Mouse (Mus musculus) CD4-positive helper T cell, adult 2 months (primary cell): ENCODE measurements around the gene Cdc42ep3.

Experiments used
- DNase-seq: peaks from one replicate; pipeline ENCODE4 v3.0.0-alpha.2; 2012; ENCODE audit warnings: low read depth, missing footprints, low spot score

Gene Cdc42ep3

GRCm38 (mm10) chr17:79354444-79355270 is at the start of gene Cdc42ep3:
Gene Cdc42ep3 (minus strand): TSS chr17:79355091.
- peak; percentile 83 for DNase-seq

- no peak for DNase-seq
These were observed 45.5 kb upstream of the Cdc42ep3 start for GRCm38 (mm10) chr17:79400356-79400755.

- DNase-seq: no peak
These were observed 43.5 kb upstream of the Cdc42ep3 start for GRCm38 (mm10) chr17:79398416-79398815.

- no peak for DNase-seq
These were observed 39.9 kb upstream of the Cdc42ep3 start for GRCm38 (mm10) chr17:79394799-79395198.

- DNase-seq: no peak
These were observed 39.0 kb upstream of the Cdc42ep3 start for GRCm38 (mm10) chr17:79393886-79394285.

- no peak for DNase-seq
These were observed 32.7 kb upstream of the Cdc42ep3 start for GRCm38 (mm10) chr17:79387465-79388066.

- no peak for DNase-seq
These were observed 26.6 kb upstream of the Cdc42ep3 start for GRCm38 (mm10) chr17:79381485-79381884.

- DNase-seq: peak; percentile 76
These were observed 24.3 kb upstream of the Cdc42ep3 start for GRCm38 (mm10) chr17:79379191-79379590.

GRCm38 (mm10) chr17:79376434-79377210 is 21.7 kb upstream of the Cdc42ep3 start:
- DNase-seq: no peak

- no peak for DNase-seq
These were observed 18.1 kb upstream of the Cdc42ep3 start for GRCm38 (mm10) chr17:79372973-79373372.

- DNase-seq: no peak
These were observed 10.0 kb upstream of the Cdc42ep3 start for GRCm38 (mm10) chr17:79364749-79365450.

- DNase-seq: peak; percentile 45
These were observed 1.2 kb upstream of the Cdc42ep3 start for GRCm38 (mm10) chr17:79356071-79356601.

- DNase-seq: peak; percentile 86
These were observed 540 bp upstream of the Cdc42ep3 start for GRCm38 (mm10) chr17:79355271-79355991.

- no peak for DNase-seq
These were observed 782 bp downstream of the Cdc42ep3 start for GRCm38 (mm10) chr17:79354174-79354443.

- DNase-seq: no peak
These were observed 1.3 kb downstream of the Cdc42ep3 start for GRCm38 (mm10) chr17:79353446-79354173.

GRCm38 (mm10) chr17:79350751-79351191 is 4.1 kb downstream of the Cdc42ep3 start:
- no peak for DNase-seq

- DNase-seq: no peak
These were observed 5.5 kb downstream of the Cdc42ep3 start for GRCm38 (mm10) chr17:79349371-79349770.

GRCm38 (mm10) chr17:79347920-79348589 is 6.8 kb downstream of the Cdc42ep3 start:
- DNase-seq: peak; percentile 63

- peak; percentile 12 for DNase-seq
These were observed 7.6 kb downstream of the Cdc42ep3 start for GRCm38 (mm10) chr17:79347291-79347690.
